Mouse (Mus musculus) heart, postnatal 0 days (tissue): ENCODE measurements around the gene Mrgprg. TPM values are rescaled to one million over a fixed set of nuclear protein-coding genes. Genes with fewer than 3 reads are reported as not detected.

Experiments used
- ATAC-seq: fragments of 200-750 bp; cut with Nextera tagmentation; 2 replicates; pipeline ENCODE4 v1.8.0; 2017; ENCODE audit warnings: low read depth, moderate number of reproducible peaks, moderate library complexity; ENCODE audit not compliant: insufficient read depth
- DNase-seq: peaks from one replicate; pipeline ENCODE4 v3.0.0-alpha.2; 2016; ENCODE audit warnings: low spot score
- H3K27ac ChIP-seq: fragments of 300-500 bp; sonication (generic); 2 replicates; pipeline ENCODE4 v1.5.1; 2014; ENCODE audit warnings: low read depth, mild to moderate bottlenecking
- H3K27me3 ChIP-seq: fragments of 300-500 bp; sonication (generic); 2 replicates; pipeline ENCODE4 v1.6.1; 2014; ENCODE audit warnings: low read length, mixed read lengths; ENCODE audit not compliant: control insufficient read depth, insufficient read depth
- H3K36me3 ChIP-seq: fragments of 300-500 bp; sonication (generic); replicated peaks from 2 replicates; pipeline ENCODE4 v1.6.1; 2014; ENCODE audit warnings: low read length, mixed read lengths; ENCODE audit not compliant: control insufficient read depth, insufficient read depth
- H3K4me1 ChIP-seq: fragments of 300-500 bp; sonication (generic); 2 replicates; pipeline ENCODE4 v1.6.1; 2014; ENCODE audit warnings: antibody characterized with exemption; ENCODE audit not compliant: control insufficient read depth, insufficient read depth
- H3K4me2 ChIP-seq: fragments of 300-500 bp; sonication (generic); 2 replicates; pipeline ENCODE4 v1.6.1; 2014; ENCODE audit warnings: low read depth, mild to moderate bottlenecking, low read length, moderate library complexity
- H3K4me3 ChIP-seq: fragments of 300-500 bp; sonication (generic); 2 replicates; pipeline ENCODE4 v1.5.1; 2014; ENCODE audit warnings: low read depth, low read length
- H3K9ac ChIP-seq: fragments of 300-500 bp; sonication (generic); replicated peaks from 2 replicates; pipeline ENCODE4 v1.6.1; 2014; ENCODE audit warnings: low read depth, low read length, mixed read lengths
- H3K9me3 ChIP-seq: fragments of 300-500 bp; sonication (generic); replicated peaks from 2 replicates; pipeline ENCODE4 v1.6.1; 2016; ENCODE audit warnings: low read length; ENCODE audit not compliant: control insufficient read depth
- CTCF ChIP-seq: IDR thresholded peaks from 2 replicates; pipeline ENCODE4 v1.5.1; 2016; ENCODE audit warnings: antibody characterized with exemption, control low read depth, low read depth
- EP300 ChIP-seq: IDR thresholded peaks from 2 replicates; pipeline ENCODE4 v1.6.1; 2016; ENCODE audit warnings: antibody characterized with exemption, low read depth
- WGBS: fragments of 180-500 bp; shearing (Covaris S2); extraction: QIAGEN DNeasy Blood & Tissue Kit; methylation state at CpG from one replicate; pipeline ENCODE4 v1.1.7; 2014; 5-methylcytosine and 5-hydroxymethylcytosine counted together
- microRNA-seq: library from miRNA; unstranded; fragments of <30 nt; microRNA quantifications from one replicate; pipeline ENCODE4, GENCODE M21; 2016
- polyA plus RNA-seq: library from polyadenylated mRNA; unstranded; fragments of >200 nt; fragmentation: Nextera tagmentation; extraction: Ambion mirVana; gene quantifications from 2 replicates; pipeline ENCODE4 v1.2.1, GENCODE M21; 2015
- total RNA-seq: library from RNA; depleted of rRNA; stranded (reverse); fragments of >200 nt; gene quantifications from 2 replicates; pipeline ENCODE4 v1.2.3, GENCODE M21; 2014; ENCODE audit warnings: low replicate concordance; rRNA removed

The Mrgprg gene
- total and polyA plus RNA-seq, 2 experiments from 2014 or later = not detected

DNA sequence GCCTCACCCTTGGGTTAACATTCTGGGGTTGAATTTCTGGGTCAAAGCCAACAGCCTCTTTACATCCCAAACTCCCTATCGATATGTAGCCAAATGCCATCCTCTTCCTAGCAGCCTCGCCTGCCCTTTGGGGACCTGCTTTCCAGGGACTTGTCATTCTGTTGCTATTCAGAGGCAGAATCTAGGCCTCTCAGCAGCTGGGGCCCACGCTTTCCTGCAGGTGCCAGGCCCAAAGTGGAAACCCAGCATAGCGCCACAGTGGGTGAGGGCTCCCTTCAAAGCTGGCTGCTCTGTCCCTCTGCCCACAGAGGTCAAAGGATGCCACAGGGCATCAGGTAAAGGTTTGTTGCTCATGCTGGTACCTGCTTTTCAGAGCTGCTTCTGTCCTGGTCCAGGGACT, 33.0 kb downstream of the Mrgprg start:
- WGBS = 49% methylated on average over 4 of the region's 4 CpGs
- Histone ChIP-seq H3K4me2 (no peak overlapping the region), H3K4me3 (no peak overlapping the region), H3K27ac (no peak overlapping the region), H3K9ac (no peak overlapping the region), H3K4me1 (peaks cover 18% of the 10 kb centered on the region), H3K9me3 (no peaks in the 10 kb centered on the region), H3K27me3 (no peaks in the 10 kb centered on the region), H3K36me3 (no peaks in the 10 kb centered on the region)
- ATAC-seq (no peak), DNase-seq (no peak)
- TF ChIP-seq CTCF (no peak), EP300 (no peak)

DNA sequence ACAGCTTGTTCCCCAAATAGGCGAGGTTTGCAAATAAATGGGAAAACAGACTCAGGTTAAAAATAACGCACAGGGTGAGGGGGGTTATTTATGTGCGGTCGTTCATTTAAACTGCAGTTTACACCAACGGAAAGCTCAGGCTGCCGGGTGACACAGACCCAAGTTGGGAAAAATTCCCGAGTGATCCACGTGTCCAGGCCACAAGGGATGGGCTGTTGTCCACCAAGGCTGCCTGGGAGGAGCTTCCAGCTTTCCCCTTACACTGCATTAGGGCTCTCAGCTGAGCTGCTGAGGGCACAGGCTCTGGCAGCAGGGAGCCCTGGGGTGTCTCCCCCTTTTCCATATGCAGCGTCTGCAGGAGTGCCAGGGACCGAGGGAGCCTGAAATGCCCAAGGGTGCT, 36.9 kb downstream of the Mrgprg start:
- peak; percentile 40; the same call in 1 of the 2 replicates for ATAC-seq
- 64% methylated on average over 10 of the region's 10 CpGs for WGBS
- peaks cover 11% of the 10 kb centered on the region for H3K4me1 ChIP-seq

DNA sequence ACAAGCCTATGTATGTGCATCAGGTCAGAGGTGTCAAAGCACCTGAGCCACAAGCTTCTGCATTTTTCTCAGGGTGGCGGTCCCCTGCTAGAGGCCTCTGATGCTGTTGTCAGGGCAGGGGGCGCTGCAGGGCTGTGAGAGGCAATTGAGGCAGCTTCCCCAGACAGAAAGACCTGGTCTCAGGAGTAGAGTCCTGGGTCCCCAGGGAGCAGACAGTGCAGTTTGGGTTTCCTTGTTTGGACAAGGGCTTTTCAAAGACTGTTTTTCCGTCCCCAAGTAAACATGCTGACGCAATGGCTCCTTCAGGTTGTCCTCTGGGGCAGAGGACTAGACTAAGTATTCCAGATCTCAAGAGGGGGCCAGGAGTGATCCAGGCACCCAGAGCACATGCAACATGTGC, 40.4 kb downstream of the Mrgprg start:
- Histone ChIP-seq H3K4me3 (no peak overlapping the region), H3K9ac (no peak overlapping the region), H3K9me3 (no peaks in the 10 kb centered on the region), H3K4me1 (peaks cover 11% of the 10 kb centered on the region), H3K27ac (no peak overlapping the region), H3K36me3 (0 out of 2 replicates have a peak, but pooled peaks cover 5% of the 10 kb centered on the region), H3K4me2 (no peak overlapping the region), H3K27me3 (no peaks in the 10 kb centered on the region)
- TF ChIP-seq EP300 (no peak), CTCF (no peak)
- DNase-seq (no peak), ATAC-seq (no peak)
- 88% methylated on average over 4 of the region's 4 CpGs for WGBS

More for the DNA sequence above, 36.9 kb downstream of the Mrgprg start:
- no peak overlapping the region for H3K4me3 ChIP-seq
- no peaks in the 10 kb centered on the region for H3K9me3 ChIP-seq
- TF ChIP-seq EP300 = no peak
- no peak for TF ChIP-seq CTCF
- H3K9ac ChIP-seq = no peak overlapping the region
- no peak overlapping the region for H3K27ac ChIP-seq
- no peak overlapping the region for H3K4me2 ChIP-seq
- H3K36me3 ChIP-seq = 0 out of 2 replicates have a peak, but pooled peaks cover 5% of the 10 kb centered on the region
- no peaks in the 10 kb centered on the region for H3K27me3 ChIP-seq
- no peak for DNase-seq

- Histone ChIP-seq H3K27me3 (no peaks in the 10 kb centered on the region), H3K27ac (no peak overlapping the region), H3K9ac (no peak overlapping the region), H3K4me2 (no peak overlapping the region), H3K9me3 (no peaks in the 10 kb centered on the region), H3K4me1 (peaks cover 8% of the 10 kb centered on the region), H3K4me3 (no peak overlapping the region), H3K36me3 (0 out of 2 replicates have a peak, but pooled peaks cover 5% of the 10 kb centered on the region)
- WGBS = 93% methylated on average over 4 of the region's 4 CpGs
- DNase-seq (no peak), ATAC-seq (no peak)
- TF ChIP-seq CTCF (no peak), EP300 (no peak)
Observed at GRCm38 (mm10) chr7:143723841-143724240, 43.0 kb downstream of the Mrgprg start.

DNA sequence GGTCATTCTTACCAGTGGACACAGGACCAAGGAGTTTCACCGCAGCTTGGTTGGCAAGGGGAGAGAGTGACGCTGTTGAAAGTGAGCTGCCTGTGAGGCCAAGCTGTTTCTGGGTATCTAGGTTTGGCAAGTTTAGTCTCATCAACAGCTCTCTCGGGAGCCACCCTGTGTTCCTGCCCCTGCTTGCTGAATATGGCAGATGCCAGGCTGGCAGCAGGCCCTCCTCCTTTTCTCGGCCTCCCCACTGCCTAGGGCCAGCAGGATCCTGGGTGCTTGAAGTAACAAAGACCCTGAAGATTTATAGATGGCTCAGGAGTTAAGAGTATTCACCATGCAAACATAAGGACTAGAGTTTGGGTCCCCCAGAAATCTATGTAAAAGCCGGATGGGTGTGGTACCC, 44.1 kb downstream of the Mrgprg start:
- Histone ChIP-seq H3K4me3 (no peak overlapping the region), H3K9me3 (no peaks in the 10 kb centered on the region), H3K4me2 (no peak overlapping the region), H3K27ac (no peak overlapping the region), H3K27me3 (no peaks in the 10 kb centered on the region), H3K9ac (no peak overlapping the region), H3K4me1 (peaks cover 9% of the 10 kb centered on the region), H3K36me3 (0 out of 2 replicates have a peak, but pooled peaks cover 4% of the 10 kb centered on the region)
- TF ChIP-seq EP300 (no peak), CTCF (no peak)
- 78% methylated on average over 5 of the region's 5 CpGs for WGBS
- no peak for ATAC-seq
- no peak for DNase-seq

DNA sequence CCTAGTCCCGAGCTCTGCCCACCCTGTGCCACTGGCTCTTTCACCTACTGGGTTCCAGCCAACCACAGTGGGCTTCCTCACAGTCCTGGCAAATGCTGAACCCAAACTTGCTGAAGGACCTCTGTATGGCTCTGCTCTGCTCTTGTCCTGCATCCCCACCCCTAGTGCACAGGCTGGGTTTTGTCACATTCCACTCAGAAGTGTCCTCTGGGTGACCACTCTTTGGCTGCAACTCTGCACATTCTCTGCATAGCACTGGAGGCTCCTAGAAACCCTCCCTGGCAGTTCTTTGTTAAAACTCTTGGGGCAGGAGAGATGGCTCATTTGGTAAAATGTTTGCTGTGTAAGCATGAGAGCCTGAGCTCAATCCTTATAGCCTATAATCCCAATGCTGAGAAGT, 49.0 kb downstream of the Mrgprg start:
- H3K27me3 ChIP-seq = no peaks in the 10 kb centered on the region
- H3K27ac ChIP-seq = peak overlapping the region; percentile 64
- H3K9me3 ChIP-seq = no peaks in the 10 kb centered on the region
- no peak overlapping the region for H3K4me3 ChIP-seq
- no peak for TF ChIP-seq EP300
- no peak for TF ChIP-seq CTCF
- H3K4me2 ChIP-seq = no peak overlapping the region
- H3K9ac ChIP-seq = no peak overlapping the region
- peaks cover 28% of the 10 kb centered on the region for H3K4me1 ChIP-seq
- peak; percentile 87 for ATAC-seq
- H3K36me3 ChIP-seq = peaks cover 18% of the 10 kb centered on the region; the same call in 1 of the 2 replicates
- DNase-seq = peak; percentile 63
- WGBS = 56% methylated on average over 1 of the region's 1 CpGs

Small RNAs within 50 kb of the gene (microRNA-seq; reads per million reads assigned to microRNA genes)
- gene Gm22064 = not detected

Other genes starting within 250 kb of the Mrgprg start
- 142 and 153 TPM in 2 replicates for gene Nap1l4, start 217.9 kb downstream of the Mrgprg start, total RNA-seq
- 193 and 200 TPM in 2 replicates for gene Nap1l4, start 217.9 kb downstream of the Mrgprg start, polyA plus RNA-seq
- gene Cars, start 166.9 kb downstream of the Mrgprg start, total RNA-seq = 7.0 and 15.4 TPM in 2 replicates
- 14.7 TPM in 2 replicates for gene Cars, start 166.9 kb downstream of the Mrgprg start, polyA plus RNA-seq
- 0.12 and 0.84 TPM in 2 replicates for gene Tnfrsf26, start 138.3 kb downstream of the Mrgprg start, total RNA-seq
- 0.37 and 0.38 TPM in 2 replicates for gene Tnfrsf26, start 138.3 kb downstream of the Mrgprg start, polyA plus RNA-seq
- gene Tnfrsf22, start 117.3 kb downstream of the Mrgprg start, total RNA-seq = 1.9 and 3.2 TPM in 2 replicates
- gene Tnfrsf22, start 117.3 kb downstream of the Mrgprg start, polyA plus RNA-seq = 2.6 and 2.9 TPM in 2 replicates
- 2.0 and 2.5 TPM in 2 replicates for gene Tnfrsf23, start 81.1 kb downstream of the Mrgprg start, total RNA-seq
- gene Tnfrsf23, start 81.1 kb downstream of the Mrgprg start, polyA plus RNA-seq = 1.9 and 2.3 TPM in 2 replicates
- 57.4 and 58.7 TPM in 2 replicates for gene Osbpl5, start 10.0 kb downstream of the Mrgprg start, total RNA-seq
- gene Osbpl5, start 10.0 kb downstream of the Mrgprg start, polyA plus RNA-seq = 16.3 and 18.1 TPM in 2 replicates
- 0.93 and 3.9 TPM in 2 replicates for gene Mrgpre, start 17.5 kb upstream of the Mrgprg start, total RNA-seq
- gene Mrgpre, start 17.5 kb upstream of the Mrgprg start, polyA plus RNA-seq = 0.92 and 0.96 TPM in 2 replicates
- 8.4 and 11.3 TPM in 2 replicates for gene Nadsyn1, start 55.9 kb upstream of the Mrgprg start, total RNA-seq
- 7.8 and 8.5 TPM in 2 replicates for gene Nadsyn1, start 55.9 kb upstream of the Mrgprg start, polyA plus RNA-seq
- 23.9 and 27.7 TPM in 2 replicates for gene Dhcr7, start 56.2 kb upstream of the Mrgprg start, total RNA-seq
- 10.8 and 11.1 TPM in 2 replicates for gene Dhcr7, start 56.2 kb upstream of the Mrgprg start, polyA plus RNA-seq
- gene Gm498, start 99.8 kb upstream of the Mrgprg start, total RNA-seq = not detected in 2 replicates
- gene Gm498, start 99.8 kb upstream of the Mrgprg start, polyA plus RNA-seq = not detected in 2 replicates
- 0.95 and 3.3 TPM in 2 replicates for gene Shank2, start 234.9 kb upstream of the Mrgprg start, total RNA-seq
- gene Shank2, start 234.9 kb upstream of the Mrgprg start, polyA plus RNA-seq = 0.19 TPM in 2 replicates